Mouse (Mus musculus): ENCODE data around the gene Cntd1. TPM values are rescaled to one million over a fixed set of nuclear protein-coding genes. Genes with fewer than 3 reads are reported as not detected.

Cntd1 gene
- polyA plus RNA-seq, 1 experiment, result 0.05 TPM

GRCm38 (mm10) chr11:101283805-101284204 lies 5.0 kb downstream of the Cntd1 start:
- Histone ChIP-seq H3K79me2 (ENCODE audit: control insufficient read depth, insufficient read depth) (no peaks in the 10 kb centered on the region), H3K27me3 (ENCODE audit: control insufficient read depth, insufficient read depth, insufficient read length) (no peaks in the 10 kb centered on the region), H3K4me3 (ENCODE audit: insufficient read depth, poor library complexity, severe bottlenecking) (no peak overlapping the region), H3K36me3 (ENCODE audit: control insufficient read depth, insufficient read depth) (peaks cover 24% of the 10 kb centered on the region), H3ac (ENCODE audit: control insufficient read depth, insufficient read length, low read depth) (no peak overlapping the region), H3K79me3 (ENCODE audit: low read depth) (no peaks in the 10 kb centered on the region)
- TF ChIP-seq MAX (IDR thresholded peaks at IDR 0.05) (no peak), CTCF (IDR thresholded peaks at IDR 0.05; ENCODE audit: control insufficient read depth, insufficient read depth, insufficient read length) (no peak)

- H3K79me2 ChIP-seq (ENCODE audit: control insufficient read depth, insufficient read depth), result no peaks in the 10 kb centered on the region
- H3K27me3 ChIP-seq (ENCODE audit: control insufficient read depth, insufficient read depth, insufficient read length), result no peaks in the 10 kb centered on the region
- no peak overlapping the region for H3K4me3 ChIP-seq (ENCODE audit: insufficient read depth, poor library complexity, severe bottlenecking)
- H3K36me3 ChIP-seq (ENCODE audit: control insufficient read depth, insufficient read depth), result peaks cover 53% of the 10 kb centered on the region
- TF ChIP-seq USF1 (IDR thresholded peaks at IDR 0.05; ENCODE audit: low read depth), result no peak
- TF ChIP-seq MYOD1 (IDR thresholded peaks at IDR 0.05; ENCODE audit: control insufficient read depth, insufficient read length, low read depth), result no peak
- TF ChIP-seq CEBPB (IDR thresholded peaks at IDR 0.05; ENCODE audit: low read depth), result peak; percentile 92
- H3ac ChIP-seq (ENCODE audit: control insufficient read depth, insufficient read length, low read depth), result no peak overlapping the region
- no peaks in the 10 kb centered on the region for H3K79me3 ChIP-seq (ENCODE audit: low read depth)
Measured at GRCm38 (mm10) chr11:101287306-101287705, 8.5 kb downstream of the Cntd1 start.

GRCm38 (mm10) chr11:101291231-101291630 lies 12.4 kb downstream of the Cntd1 start:
- Histone ChIP-seq H3K79me3 (ENCODE audit: low read depth) (no peaks in the 10 kb centered on the region), H3K27me3 (ENCODE audit: control insufficient read depth, insufficient read depth, insufficient read length) (no peaks in the 10 kb centered on the region), H3K4me3 (ENCODE audit: insufficient read depth, poor library complexity, severe bottlenecking) (no peak overlapping the region), H3K79me2 (ENCODE audit: control insufficient read depth, insufficient read depth) (peaks cover 16% of the 10 kb centered on the region), H3ac (ENCODE audit: control insufficient read depth, insufficient read length, low read depth) (no peak overlapping the region), H3K36me3 (ENCODE audit: control insufficient read depth, insufficient read depth) (peaks cover 80% of the 10 kb centered on the region)
- no peak for TF ChIP-seq FOSL1 (IDR thresholded peaks at IDR 0.05; ENCODE audit: insufficient read depth, low read length, poor library complexity, severe bottlenecking)
- TF ChIP-seq CEBPB (IDR thresholded peaks at IDR 0.05; ENCODE audit: low read depth), result no peak
- TF ChIP-seq CTCF (IDR thresholded peaks at IDR 0.05; ENCODE audit: control insufficient read depth, insufficient read depth, insufficient read length), result no peak
- no peak for TF ChIP-seq MYOG (IDR thresholded peaks at IDR 0.05; ENCODE audit: control insufficient read depth, extremely low read depth, insufficient read length)
- no peak for TF ChIP-seq MYOD1 (IDR thresholded peaks at IDR 0.05; ENCODE audit: control insufficient read depth, insufficient read length, low read depth)
- TF ChIP-seq MAX (IDR thresholded peaks at IDR 0.05), result no peak
- no peak for TF ChIP-seq USF1 (IDR thresholded peaks at IDR 0.05; ENCODE audit: low read depth)

GRCm38 (mm10) chr11:101295191-101295590 lies 16.4 kb downstream of the Cntd1 start:
- H3K4me3 ChIP-seq (ENCODE audit: insufficient read depth, poor library complexity, severe bottlenecking), result no peak overlapping the region
- peaks cover 55% of the 10 kb centered on the region for H3K79me2 ChIP-seq (ENCODE audit: control insufficient read depth, insufficient read depth)
- H3K36me3 ChIP-seq (ENCODE audit: control insufficient read depth, insufficient read depth), result peaks cover 74% of the 10 kb centered on the region
- H3ac ChIP-seq (ENCODE audit: control insufficient read depth, insufficient read length, low read depth), result no peak overlapping the region
- peaks cover 26% of the 10 kb centered on the region for H3K79me3 ChIP-seq (ENCODE audit: low read depth)
- TF ChIP-seq MYOG (IDR thresholded peaks at IDR 0.05; ENCODE audit: control insufficient read depth, extremely low read depth, insufficient read length) (no peak), USF1 (IDR thresholded peaks at IDR 0.05; ENCODE audit: low read depth) (no peak), MYOD1 (IDR thresholded peaks at IDR 0.05; ENCODE audit: control insufficient read depth, insufficient read length, low read depth) (no peak), FOSL1 (IDR thresholded peaks at IDR 0.05; ENCODE audit: insufficient read depth, low read length, poor library complexity, severe bottlenecking) (no peak), CEBPB (IDR thresholded peaks at IDR 0.05; ENCODE audit: low read depth) (no peak), MAX (IDR thresholded peaks at IDR 0.05) (no peak), CTCF (IDR thresholded peaks at IDR 0.05; ENCODE audit: control insufficient read depth, insufficient read depth, insufficient read length) (no peak)
- H3K27me3 ChIP-seq (ENCODE audit: control insufficient read depth, insufficient read depth, insufficient read length), result no peaks in the 10 kb centered on the region

GRCm38 (mm10) chr11:101300881-101301280 lies 22.1 kb downstream of the Cntd1 start:
- Histone ChIP-seq H3ac (ENCODE audit: control insufficient read depth, insufficient read length, low read depth) (peak overlapping the region; percentile 31), H3K36me3 (ENCODE audit: control insufficient read depth, insufficient read depth) (peaks cover 27% of the 10 kb centered on the region), H3K79me3 (ENCODE audit: low read depth) (peaks cover 41% of the 10 kb centered on the region), H3K79me2 (ENCODE audit: control insufficient read depth, insufficient read depth) (peaks cover 61% of the 10 kb centered on the region), H3K4me3 (ENCODE audit: insufficient read depth, poor library complexity, severe bottlenecking) (peak overlapping the region; percentile 81), H3K27me3 (ENCODE audit: control insufficient read depth, insufficient read depth, insufficient read length) (no peaks in the 10 kb centered on the region)
- TF ChIP-seq MAX (IDR thresholded peaks at IDR 0.05) (no peak), MYOD1 (IDR thresholded peaks at IDR 0.05; ENCODE audit: control insufficient read depth, insufficient read length, low read depth) (no peak), CEBPB (IDR thresholded peaks at IDR 0.05; ENCODE audit: low read depth) (no peak)

- Histone ChIP-seq H3K79me3 (ENCODE audit: low read depth) (peaks cover 41% of the 10 kb centered on the region), H3K79me2 (ENCODE audit: control insufficient read depth, insufficient read depth) (peaks cover 55% of the 10 kb centered on the region)
- TF ChIP-seq CTCF (IDR thresholded peaks at IDR 0.05; ENCODE audit: control insufficient read depth, insufficient read depth, insufficient read length), result no peak
- no peak for TF ChIP-seq MYOD1 (IDR thresholded peaks at IDR 0.05; ENCODE audit: control insufficient read depth, insufficient read length, low read depth)
- TF ChIP-seq USF1 (IDR thresholded peaks at IDR 0.05; ENCODE audit: low read depth), result no peak
- no peak for TF ChIP-seq CEBPB (IDR thresholded peaks at IDR 0.05; ENCODE audit: low read depth)
- TF ChIP-seq FOSL1 (IDR thresholded peaks at IDR 0.05; ENCODE audit: insufficient read depth, low read length, poor library complexity, severe bottlenecking), result no peak
- no peak for TF ChIP-seq MYOG (IDR thresholded peaks at IDR 0.05; ENCODE audit: control insufficient read depth, extremely low read depth, insufficient read length)
- no peak for TF ChIP-seq MAX (IDR thresholded peaks at IDR 0.05)
Measured at GRCm38 (mm10) chr11:101301299-101302003, 22.6 kb downstream of the Cntd1 start.

More at GRCm38 (mm10) chr11:101301299-101302003, 22.6 kb downstream of the Cntd1 start:
- Histone ChIP-seq H3K27me3 (ENCODE audit: control insufficient read depth, insufficient read depth, insufficient read length) (no peaks in the 10 kb centered on the region), H3K36me3 (ENCODE audit: control insufficient read depth, insufficient read depth) (peaks cover 22% of the 10 kb centered on the region), H3ac (ENCODE audit: control insufficient read depth, insufficient read length, low read depth) (peak overlapping the region; percentile 66), H3K4me3 (ENCODE audit: insufficient read depth, poor library complexity, severe bottlenecking) (peak overlapping the region; percentile 81)

Measured in C2C12 (cell line).